Mouse (Mus musculus): ENCODE results near the gene Pcsk5.

DNA sequence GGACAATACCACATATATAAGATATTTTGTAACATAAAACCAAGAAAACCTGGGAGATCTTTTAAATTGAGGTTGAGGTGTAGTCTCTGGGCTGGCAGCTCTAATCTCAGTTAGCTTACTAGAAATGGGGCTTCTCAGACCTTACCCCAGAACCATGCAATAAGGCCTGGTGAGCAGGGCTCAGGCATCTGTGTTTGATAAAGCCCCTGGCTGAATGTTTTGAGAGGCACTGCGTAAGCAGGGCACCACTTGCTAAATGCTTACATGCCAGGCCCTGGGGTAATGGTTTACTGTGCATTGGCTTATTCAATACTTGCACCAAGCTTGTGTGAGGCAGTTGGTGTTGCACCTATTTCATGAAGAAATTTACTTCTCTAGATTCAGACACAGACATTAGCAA, 247.1 kb downstream of the Pcsk5 start:
- no peak for TF ChIP-seq POLR2A (IDR thresholded peaks at IDR 0.05; ENCODE audit: insufficient read length, low read depth)
- no peak for TF ChIP-seq REST (IDR thresholded peaks at IDR 0.05; ENCODE audit: insufficient read depth, insufficient read length)
- no peak for TF ChIP-seq CEBPB (IDR thresholded peaks at IDR 0.05; ENCODE audit: insufficient read depth, poor library complexity, severe bottlenecking)
- TF ChIP-seq MAX (IDR thresholded peaks at IDR 0.05; ENCODE audit: low read depth): no peak
- TF ChIP-seq MYOG (IDR thresholded peaks at IDR 0.05; ENCODE audit: control insufficient read depth in 1 of 3, insufficient read depth in 1 of 3, insufficient read length in 2 of 3, low read depth in 2 of 3): no peak
- no peak for TF ChIP-seq TCF12 (IDR thresholded peaks at IDR 0.05; ENCODE audit: insufficient read depth, poor library complexity, severe bottlenecking)
- no peak for TF ChIP-seq USF1 (IDR thresholded peaks at IDR 0.05; ENCODE audit: low read depth)
- no peak for TF ChIP-seq POLR2AphosphoS2 (IDR thresholded peaks at IDR 0.05; ENCODE audit: insufficient read length, low read depth)
- TF ChIP-seq E2F4 (IDR thresholded peaks at IDR 0.05; ENCODE audit: insufficient read depth): no peak
- no peak for TF ChIP-seq SRF (IDR thresholded peaks at IDR 0.05; ENCODE audit: control insufficient read depth, insufficient read length, low read depth)
- no peak for TF ChIP-seq MYOD1 (IDR thresholded peaks at IDR 0.05; ENCODE audit: control insufficient read depth in 1 of 3, insufficient read length in 2 of 3, low read depth in 2 of 3)
- TF ChIP-seq TCF3 (IDR thresholded peaks at IDR 0.05; ENCODE audit: insufficient read length, low read depth): no peak

Data from myocyte (in vitro differentiated cells).